Mouse (Mus musculus) retina, postnatal 1 day (tissue): Measurements from ENCODE around the gene Zfp575.

Experiments
- DNase-seq: peaks from one replicate; pipeline ENCODE4 v3.0.0-alpha.2; 2012

Gene Zfp575

DNA sequence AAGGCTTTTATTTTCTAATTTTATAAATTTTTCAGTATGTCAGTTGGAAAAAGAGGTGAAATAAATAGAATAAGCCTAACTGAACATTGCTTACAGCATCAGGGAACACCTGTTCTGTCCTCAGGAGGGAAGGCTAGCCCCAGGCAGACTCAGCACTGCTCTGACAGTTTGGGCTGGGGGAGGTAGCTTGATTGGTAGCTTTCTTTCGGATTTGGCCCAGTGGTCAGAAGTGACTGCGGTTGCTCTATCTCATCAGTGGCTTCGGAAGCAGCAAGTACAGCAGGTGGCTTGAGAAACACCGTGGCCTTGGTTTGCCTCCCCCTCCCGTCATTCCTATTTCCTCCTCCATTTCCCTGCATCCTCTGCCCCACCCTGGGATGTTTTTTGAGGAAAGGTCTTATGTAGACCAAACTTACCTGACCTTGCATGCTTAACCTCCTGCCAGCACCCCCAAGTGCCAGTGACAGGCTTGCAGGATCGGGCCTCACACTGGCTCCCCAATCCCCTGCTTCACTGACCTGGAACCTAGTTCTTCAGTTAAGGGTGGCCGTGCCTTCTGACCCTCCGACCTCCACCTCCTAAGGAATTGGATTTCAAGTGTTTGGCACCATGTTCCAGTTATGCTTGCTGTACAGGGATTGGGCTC, 24.1 kb downstream of the Zfp575 start:
- DNase-seq, result no peak

DNA sequence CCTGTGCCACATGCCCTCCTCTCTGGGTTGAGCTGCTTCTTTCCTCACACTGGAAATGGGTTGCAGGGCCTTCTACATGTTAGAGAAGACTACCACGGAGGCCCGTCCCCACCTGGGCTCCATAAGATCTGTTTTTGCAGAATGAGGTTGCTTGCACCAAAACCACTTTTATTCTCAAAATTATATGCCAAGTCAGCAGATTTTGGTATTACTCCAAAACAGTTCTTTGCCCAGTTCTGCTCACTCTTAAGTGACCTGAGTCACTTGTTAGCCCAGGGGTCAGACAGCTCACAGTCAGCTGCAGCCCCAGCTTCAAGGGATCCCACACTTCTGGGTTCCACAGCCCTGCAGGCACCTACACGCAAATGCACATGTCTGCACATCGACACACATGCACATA, 26.0 kb downstream of the Zfp575 start:
- DNase-seq, result no peak

DNA sequence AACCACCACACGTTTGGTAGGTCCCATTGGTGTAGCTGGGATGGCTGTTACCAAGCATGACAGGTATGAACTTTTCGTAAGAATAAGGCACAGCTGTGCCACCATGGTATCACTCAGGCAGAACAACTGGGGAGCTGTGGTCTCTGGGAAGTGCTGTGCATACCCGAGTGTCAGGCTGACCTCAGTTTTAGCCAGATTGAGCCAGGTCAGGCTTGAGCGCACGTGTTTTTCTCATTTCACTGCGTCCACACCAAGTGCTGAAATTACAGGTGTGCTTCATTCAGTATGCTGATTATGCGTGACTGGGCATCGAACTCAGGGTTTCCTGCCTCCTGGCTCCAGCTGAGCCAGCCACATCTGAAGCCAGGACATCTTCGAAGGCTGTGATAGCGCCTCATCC, 31.7 kb downstream of the Zfp575 start:
- no peak for DNase-seq

DNA sequence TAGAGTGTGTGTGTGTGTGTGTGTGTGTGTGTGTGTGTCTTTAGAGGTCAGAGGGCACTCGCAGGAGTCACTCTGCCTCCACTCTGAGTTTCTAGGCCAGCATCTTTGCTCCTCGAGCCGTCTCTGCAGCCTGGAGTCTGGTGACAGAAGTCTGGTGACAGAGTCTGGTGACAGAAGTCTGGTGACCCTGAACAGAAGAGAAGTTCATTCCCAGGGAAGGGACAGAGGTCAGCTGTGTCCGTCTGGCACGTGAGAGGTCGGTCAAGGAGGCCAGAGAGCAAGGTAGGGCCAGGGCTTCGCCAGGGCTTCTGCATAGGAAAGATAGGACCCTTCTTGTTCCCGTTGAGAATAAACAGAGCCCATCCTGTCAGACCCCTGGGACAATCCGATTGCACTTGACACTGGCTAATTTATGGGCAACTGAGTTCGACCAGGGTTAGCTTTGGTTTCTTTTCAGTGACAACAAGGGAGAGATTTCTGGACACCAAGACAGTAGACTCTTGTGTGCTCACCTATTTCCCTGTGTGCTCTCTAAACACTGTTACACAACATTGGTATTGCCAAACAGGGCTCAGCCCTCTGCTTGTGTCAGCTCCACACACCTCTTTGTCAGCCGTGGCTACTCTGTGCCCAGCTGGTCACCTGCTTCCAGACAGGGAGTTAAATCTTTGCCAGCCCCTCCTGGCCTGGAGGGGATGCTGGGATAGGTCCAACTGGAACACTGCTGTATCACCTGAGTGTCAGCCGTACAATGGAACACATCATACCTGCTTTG, 35.3 kb downstream of the Zfp575 start:
- no peak for DNase-seq

DNA sequence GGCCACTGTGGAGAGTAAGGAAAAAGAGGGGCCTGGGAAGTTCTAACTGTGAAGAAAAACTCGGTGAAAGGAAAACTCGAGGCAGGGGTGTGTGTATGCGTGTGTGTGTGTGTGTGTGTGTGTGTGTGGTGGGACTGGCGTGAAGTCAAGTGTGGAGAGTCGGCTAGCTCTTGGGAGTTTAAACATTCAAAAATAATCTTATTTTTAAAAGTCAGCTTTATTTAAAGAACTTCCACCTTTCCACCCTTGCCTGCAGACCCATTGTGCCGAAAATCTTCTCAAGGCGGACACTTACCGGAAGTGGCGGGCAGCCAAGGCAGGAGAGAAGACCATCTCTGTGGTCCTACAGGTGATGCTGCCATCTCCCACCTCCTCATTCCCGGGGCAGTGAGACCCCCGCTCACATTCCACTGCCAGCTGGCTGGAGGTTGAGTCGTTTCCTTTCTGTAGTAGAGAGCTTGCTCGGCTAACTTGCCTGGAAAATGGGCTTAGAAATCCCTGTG, 39.9 kb downstream of the Zfp575 start:
- no peak for DNase-seq

DNA sequence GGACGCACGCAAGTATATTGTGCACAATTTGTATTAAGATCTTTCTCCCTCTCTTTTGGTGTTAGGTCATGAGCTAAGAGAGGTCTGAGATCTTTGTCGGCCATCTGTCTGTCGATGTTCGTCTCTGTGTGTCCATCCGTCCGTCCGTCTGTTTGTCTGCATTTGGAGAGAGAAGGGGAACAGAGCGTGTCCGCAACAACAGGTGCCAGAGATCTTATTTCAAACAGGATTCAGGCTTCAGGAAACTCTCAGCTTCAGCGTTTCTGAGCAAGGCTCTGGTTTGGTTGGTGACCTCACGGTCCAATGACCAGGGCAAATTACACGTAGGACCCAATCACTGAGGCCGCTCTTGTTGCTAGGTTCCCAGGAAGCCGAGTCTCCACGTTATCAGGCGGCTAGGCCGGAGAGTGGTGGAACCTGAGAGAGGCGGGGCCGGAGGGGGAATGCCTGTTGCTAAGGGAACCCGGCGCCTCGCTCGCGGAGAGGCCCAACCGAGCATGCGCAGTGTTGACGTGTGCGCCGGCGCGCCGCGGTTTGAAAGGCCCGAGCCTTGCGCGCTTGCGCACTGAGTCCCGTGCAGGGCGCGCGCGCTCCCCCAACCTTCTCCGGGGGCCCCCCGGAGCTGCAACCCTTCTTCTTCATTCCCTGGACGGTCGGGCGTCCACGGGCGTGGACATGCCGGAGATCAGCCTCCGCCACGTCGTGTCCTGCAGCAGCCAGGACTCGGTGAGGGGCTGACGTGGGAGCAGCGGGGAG, 40.6 kb downstream of the Zfp575 start:
- peak; percentile 99 for DNase-seq

DNA sequence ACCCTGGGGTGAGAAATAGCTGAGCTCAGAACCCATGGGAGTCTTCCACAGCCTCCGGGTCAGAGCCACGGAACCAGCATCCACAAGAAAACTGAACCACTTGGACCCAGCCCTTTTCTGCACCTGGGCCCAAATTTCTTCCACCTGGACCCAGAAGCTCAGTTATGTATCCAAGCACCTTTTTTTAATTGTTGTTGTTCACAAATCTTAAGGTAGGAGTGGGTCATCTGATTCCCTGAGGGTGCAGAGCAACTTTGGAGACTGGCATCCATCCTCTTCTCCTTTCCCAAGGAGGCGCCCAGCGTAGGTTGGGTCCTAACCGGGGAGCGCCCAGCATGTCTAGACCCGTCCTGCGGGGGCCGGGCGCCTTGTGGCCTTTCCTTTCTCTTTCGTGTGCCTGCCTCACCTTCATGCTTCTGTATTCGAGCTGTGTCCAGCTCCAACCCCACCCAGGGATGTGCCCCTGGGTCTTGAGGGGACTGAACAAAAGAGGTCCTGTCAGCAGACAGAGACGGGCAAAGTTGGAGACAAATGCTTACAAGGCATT, 41.3 kb downstream of the Zfp575 start, which contains the start of the genes Pinlyp and Xrcc1:
Gene Pinlyp, minus strand, starts transcription at position 51 of the 547 bp plus-strand sequence.
Gene Xrcc1, plus strand, starts transcription at position 222 of the 547 bp plus-strand sequence.
- DNase-seq, result no peak

DNA sequence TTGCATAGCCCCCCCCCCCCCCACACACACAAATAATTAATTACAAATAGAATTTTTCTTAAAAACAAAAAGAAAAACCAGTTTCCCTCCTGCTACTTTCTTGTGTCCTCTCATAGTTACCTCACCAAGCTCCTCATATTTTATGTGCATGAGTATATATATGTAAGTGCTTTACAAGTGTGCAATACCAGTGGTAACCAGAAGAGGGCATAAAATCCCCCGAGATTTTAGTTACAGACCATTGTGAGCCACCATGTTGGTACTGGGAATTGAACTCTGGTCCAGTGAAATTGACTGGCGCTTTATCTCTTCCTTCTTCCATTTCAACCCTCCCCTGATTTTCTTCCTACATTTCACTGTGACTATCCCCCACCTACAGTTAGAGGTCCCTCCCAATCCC, 42.9 kb downstream of the Zfp575 start:
- DNase-seq, result peak; percentile 39

DNA sequence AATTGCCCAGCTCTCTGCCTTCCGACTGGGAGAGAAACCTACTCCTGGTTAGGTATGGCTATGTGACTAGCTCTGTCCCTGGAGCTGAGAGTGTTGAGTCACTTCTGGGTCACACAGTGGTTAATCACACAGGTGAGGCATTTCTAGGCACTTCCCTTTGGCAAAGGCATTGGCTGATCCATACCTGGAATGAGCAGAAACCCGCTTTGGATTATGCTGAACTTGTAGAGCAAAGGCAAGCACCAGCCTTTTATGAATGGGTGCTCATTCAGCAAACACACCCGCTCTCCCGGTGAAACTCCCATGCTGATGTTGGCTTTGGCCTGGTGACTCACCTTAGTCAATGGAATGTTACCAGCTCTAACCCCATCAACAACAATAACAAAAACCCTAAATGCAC, 47.8 kb downstream of the Zfp575 start:
- no peak for DNase-seq

DNA sequence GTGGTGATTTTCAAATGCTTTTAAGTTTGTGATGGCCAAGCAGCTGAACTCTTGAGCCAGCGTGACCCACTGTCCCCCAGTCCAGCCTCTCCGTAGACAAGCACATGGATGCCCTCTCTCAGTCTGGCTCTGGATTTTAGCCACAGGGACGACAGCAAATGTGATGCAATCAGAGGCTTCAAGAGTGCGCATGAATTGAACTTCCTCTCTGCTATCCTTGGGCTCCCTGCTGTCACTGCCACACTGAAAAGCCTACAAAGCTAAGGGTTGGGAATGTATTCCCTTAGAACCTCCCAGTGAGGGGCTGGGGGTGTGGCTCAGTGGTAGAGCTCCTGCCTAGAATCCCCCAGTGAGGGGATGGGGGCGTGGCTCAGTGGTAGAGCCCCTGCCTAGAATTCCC, 48.7 kb downstream of the Zfp575 start:
- no peak for DNase-seq

DNA sequence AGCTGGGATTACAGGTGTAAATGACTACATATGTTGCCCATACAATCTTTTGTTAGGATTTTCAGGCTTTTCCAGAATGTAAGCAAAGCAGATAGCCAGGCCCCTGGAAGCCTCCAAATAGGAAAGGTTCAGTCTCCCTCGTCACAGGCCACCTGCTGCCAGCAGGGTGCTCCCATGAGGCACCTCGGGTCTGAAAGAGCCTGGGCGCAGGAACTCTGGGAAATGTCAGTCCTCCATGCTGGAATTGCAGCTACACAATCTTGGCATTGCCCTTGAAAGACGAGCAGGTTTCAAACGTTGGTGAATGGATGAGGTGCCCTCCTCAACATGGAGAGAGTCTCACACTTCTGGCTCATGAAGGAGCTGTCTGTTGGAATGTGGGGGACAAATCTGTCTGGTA, 49.3 kb downstream of the Zfp575 start:
- DNase-seq, result no peak

DNA sequence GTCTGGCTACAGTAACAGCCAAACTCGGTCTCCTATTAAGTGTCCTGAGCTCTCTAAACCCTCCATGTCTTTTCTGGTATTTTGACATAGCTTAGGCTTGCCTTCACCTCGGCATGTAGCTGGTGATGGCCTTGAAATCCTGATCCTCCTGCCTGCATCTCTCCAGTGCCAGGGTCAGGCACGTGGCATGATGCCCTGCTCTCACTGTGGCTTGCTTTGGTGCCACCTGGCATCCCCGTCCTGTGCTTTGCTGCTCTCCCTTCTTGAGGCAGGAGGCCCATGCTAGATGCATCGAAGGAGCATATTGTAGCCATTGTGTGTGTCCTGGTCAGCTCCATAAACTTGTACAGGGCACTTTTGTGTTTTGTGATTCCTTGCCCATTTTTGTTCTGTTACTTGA, 49.9 kb downstream of the Zfp575 start:
- no peak for DNase-seq

DNA sequence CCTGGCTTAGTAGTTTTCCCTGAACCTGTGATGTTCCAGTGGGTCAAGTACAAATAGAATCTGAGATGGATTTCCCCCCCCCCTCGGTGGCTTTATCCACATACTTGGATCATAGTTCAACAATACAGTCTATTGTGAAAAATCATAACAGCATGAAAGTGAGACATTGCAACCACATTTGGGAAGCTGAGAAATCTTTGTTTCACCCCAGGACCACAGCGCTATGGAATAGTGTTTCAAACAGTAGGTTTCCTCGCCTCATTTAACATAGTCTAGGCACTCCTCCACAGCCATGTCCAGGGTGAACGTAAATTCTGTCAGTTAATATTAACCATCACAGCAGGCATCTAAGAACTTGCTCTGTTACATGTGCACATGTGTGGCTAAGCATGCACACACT, 50.4 kb downstream of the Zfp575 start:
- DNase-seq, result peak; percentile 13

DNA sequence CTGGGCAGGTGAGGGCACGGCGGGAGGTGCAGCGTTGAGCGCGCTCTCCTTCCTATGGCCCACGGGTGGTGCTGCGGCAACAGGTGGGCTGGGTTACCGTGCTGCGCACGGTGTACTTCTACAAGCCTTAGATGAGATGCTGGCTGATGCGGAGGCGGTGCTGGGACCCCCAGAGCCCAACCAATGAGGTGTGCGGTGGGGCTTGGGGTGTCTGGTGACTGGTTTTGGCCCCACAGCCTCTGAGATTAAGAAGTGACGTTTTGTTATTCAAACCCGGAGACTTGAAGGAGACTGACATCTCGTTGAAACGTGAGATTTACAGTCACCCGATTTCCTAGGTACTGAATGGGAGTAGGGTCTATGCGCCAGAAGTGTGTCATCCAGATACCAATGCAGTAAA, 53.1 kb downstream of the Zfp575 start:
- DNase-seq, result no peak
